Mouse (Mus musculus) limb, embryonic 10.5 days (tissue): ENCODE data around the gene Lrig1. TPM values are rescaled to one million over a fixed set of nuclear protein-coding genes. Genes with fewer than 3 reads are reported as not detected.

Source experiments
- DNase-seq: peaks from one replicate; pipeline ENCODE4 v3.0.0-alpha.2; 2017; ENCODE audit warnings: low spot score
- H3K27ac ChIP-seq: fragments of 300-500 bp; sonication (generic); 2 replicates; pipeline ENCODE4 v1.5.1; 2016; ENCODE audit warnings: mild to moderate bottlenecking
- H3K27me3 ChIP-seq: fragments of 300-500 bp; sonication (generic); 2 replicates; pipeline ENCODE4 v1.6.1; 2016; ENCODE audit warnings: low read depth, mild to moderate bottlenecking; ENCODE audit not compliant: poor library complexity, severe bottlenecking
- H3K36me3 ChIP-seq: fragments of 300-500 bp; sonication (generic); 2 replicates; pipeline ENCODE4 v1.6.1; 2016; ENCODE audit warnings: mild to moderate bottlenecking, moderate library complexity
- H3K4me1 ChIP-seq: fragments of 300-500 bp; sonication (generic); 2 replicates; pipeline ENCODE4 v1.6.1; 2016
- H3K4me3 ChIP-seq: fragments of 300-500 bp; sonication (generic); 2 replicates; pipeline ENCODE4 v1.5.1; 2016; ENCODE audit warnings: mild to moderate bottlenecking, moderate library complexity
- H3K9me3 ChIP-seq: fragments of 300-500 bp; sonication (generic); replicated peaks from 2 replicates; pipeline ENCODE4 v1.6.1; 2016; ENCODE audit warnings: mild to moderate bottlenecking
- whole genome bisulfite sequencing: fragments of 180-500 bp; shearing (Covaris S2); methylation state at CpG from one replicate; pipeline ENCODE4 v1.1.7; 2016; 5-methylcytosine and 5-hydroxymethylcytosine counted together
- polyA plus RNA-seq: library from polyadenylated mRNA; unstranded; fragments of >200 nt; fragmentation: Nextera tagmentation; extraction: Ambion mirVana; gene quantifications from 2 replicates; pipeline ENCODE4 v1.2.1, GENCODE M21; 2016

The Lrig1 gene
- polyA plus RNA-seq, result 13.7 and 15.7 TPM in 2 replicates

GRCm38 (mm10) chr6:94700067-94700491 lies at the start of gene Lrig1:
TSS of gene Lrig1 (minus strand) at chr6:94700158.
- no peaks in the 10 kb centered on the region for H3K36me3 ChIP-seq
- peak; percentile 97 for DNase-seq
- H3K9me3 ChIP-seq, result no peaks in the 10 kb centered on the region
- WGBS, result 1% methylated on average over 40 of the region's 40 CpGs
- peak within 1 kb of the TSS; percentile 94 for H3K27ac ChIP-seq
- H3K4me3 ChIP-seq, result peak within 1 kb of the TSS; percentile 88
- H3K4me1 ChIP-seq, result peaks cover 66% of the 10 kb centered on the region
- peaks cover 46% of the 10 kb centered on the region for H3K27me3 ChIP-seq

DNA sequence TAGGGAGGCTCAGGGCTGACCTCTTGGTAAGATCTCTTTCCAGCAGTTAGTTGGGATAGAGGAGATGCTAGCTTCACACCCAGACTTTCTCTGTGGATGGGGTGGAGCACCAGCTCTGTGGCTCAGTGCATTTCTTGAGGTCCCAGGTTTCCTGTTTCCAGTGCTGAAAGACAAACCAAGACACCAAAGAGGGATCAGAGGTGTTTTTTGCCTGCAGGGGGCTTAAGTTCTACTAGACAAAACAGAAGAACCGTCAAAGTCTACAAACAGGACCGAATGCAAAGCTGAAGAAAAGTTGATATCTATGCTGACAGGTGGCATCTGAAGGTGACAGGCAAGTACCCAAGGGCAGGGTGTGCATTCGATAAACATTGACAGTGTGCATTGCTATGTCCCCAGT lies 49.7 kb upstream of the Lrig1 start:
- Histone ChIP-seq H3K27ac (no peak overlapping the region), H3K36me3 (no peaks in the 10 kb centered on the region), H3K9me3 (no peaks in the 10 kb centered on the region), H3K4me1 (peaks cover 2% of the 10 kb centered on the region; the same call in 1 of the 2 replicates), H3K27me3 (peaks cover 14% of the 10 kb centered on the region), H3K4me3 (no peak overlapping the region)
- no peak for DNase-seq
- 86% methylated on average over 3 of the region's 3 CpGs for WGBS

DNA sequence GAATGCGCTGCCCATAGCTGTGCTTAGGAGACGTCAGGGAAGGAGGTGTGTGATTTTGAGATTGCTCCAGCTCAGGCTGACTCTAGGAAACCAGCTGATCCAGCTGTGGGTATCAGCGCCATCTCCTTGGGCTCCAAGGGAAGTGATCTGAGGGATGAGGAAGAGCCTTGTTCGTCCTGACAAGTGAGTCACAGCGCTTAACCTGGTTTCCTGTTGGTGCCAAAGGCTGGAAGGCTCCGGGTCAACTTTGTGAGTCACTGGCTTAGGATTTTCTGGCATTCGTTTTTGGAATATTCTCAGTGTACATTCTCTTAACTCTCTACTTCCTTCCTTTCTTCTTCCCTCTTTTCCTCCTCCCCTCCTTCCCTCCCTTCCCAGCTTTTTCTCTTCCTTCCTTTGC lies 48.4 kb upstream of the Lrig1 start:
- no peak overlapping the region for H3K27ac ChIP-seq
- DNase-seq, result no peak
- no peaks in the 10 kb centered on the region for H3K9me3 ChIP-seq
- peaks cover 14% of the 10 kb centered on the region for H3K27me3 ChIP-seq
- no peaks in the 10 kb centered on the region for H3K36me3 ChIP-seq
- WGBS, result 51% methylated on average over 7 of the region's 7 CpGs
- no peak overlapping the region for H3K4me3 ChIP-seq
- H3K4me1 ChIP-seq, result peaks cover 2% of the 10 kb centered on the region; the same call in 1 of the 2 replicates

DNA sequence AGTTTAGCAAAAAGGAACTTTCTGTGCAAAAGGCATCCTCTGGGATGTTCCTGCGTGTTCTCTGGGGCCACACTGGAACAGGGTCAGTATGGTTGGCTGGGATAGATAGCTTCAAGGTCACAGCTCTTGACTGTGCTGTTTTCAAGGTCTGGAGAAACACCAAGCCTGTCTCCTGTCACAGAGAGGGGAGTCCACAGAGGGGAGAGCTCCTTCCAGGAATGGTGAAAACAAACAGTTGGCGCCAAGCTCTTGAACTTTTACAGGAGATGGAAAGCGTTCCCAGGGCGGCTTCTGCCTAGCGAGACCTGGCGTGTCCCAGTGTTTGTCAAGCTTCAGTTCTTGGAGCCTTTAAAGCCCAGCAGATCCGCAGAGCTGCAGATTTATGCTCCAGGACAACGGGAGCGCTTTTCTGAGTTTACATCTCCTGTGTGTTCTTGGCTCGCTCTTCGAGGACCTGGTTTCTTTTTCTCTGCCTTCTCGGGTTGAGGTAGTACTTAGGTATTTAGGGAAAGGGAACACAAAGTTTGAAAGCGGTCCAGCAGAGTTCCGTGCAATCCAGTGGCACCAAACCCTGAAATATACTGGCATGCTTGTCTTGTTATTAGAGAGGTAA lies 40.3 kb upstream of the Lrig1 start:
- Histone ChIP-seq H3K9me3 (no peaks in the 10 kb centered on the region), H3K27me3 (no peaks in the 10 kb centered on the region), H3K4me1 (no peaks in the 10 kb centered on the region), H3K4me3 (no peak overlapping the region), H3K36me3 (no peaks in the 10 kb centered on the region), H3K27ac (no peak overlapping the region)
- 82% methylated on average over 14 of the region's 14 CpGs for WGBS
- DNase-seq, result no peak

GRCm38 (mm10) chr6:94738647-94739046 lies 38.7 kb upstream of the Lrig1 start:
- 80% methylated on average over 3 of the region's 3 CpGs for WGBS
- no peaks in the 10 kb centered on the region for H3K9me3 ChIP-seq
- H3K27ac ChIP-seq, result no peak overlapping the region
- no peaks in the 10 kb centered on the region for H3K4me1 ChIP-seq
- no peaks in the 10 kb centered on the region for H3K36me3 ChIP-seq
- no peak for DNase-seq
- H3K27me3 ChIP-seq, result no peaks in the 10 kb centered on the region
- H3K4me3 ChIP-seq, result no peak overlapping the region

DNA sequence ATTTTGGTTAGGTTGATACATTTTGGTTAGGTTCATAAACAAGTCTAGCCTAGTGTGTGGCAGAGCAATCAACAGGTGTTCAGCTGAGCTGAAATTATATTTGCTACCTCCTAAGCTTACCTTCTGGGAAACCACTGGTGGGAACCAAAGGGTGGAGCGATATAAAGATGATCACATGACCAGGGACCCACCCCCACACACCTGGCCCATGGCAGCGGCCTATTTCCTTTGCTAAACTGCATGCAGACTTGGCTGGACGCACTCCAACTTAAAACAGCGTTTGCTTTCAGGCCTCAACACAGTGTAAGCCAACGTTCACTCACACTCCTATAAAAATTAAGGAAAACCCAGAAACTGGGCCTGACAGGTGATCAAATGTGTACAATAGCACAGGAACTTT lies 33.9 kb upstream of the Lrig1 start:
- Histone ChIP-seq H3K27ac (no peak overlapping the region), H3K4me3 (no peak overlapping the region), H3K9me3 (no peaks in the 10 kb centered on the region), H3K27me3 (peaks cover 4% of the 10 kb centered on the region; the same call in 1 of the 2 replicates), H3K4me1 (peaks cover 12% of the 10 kb centered on the region), H3K36me3 (no peaks in the 10 kb centered on the region)
- WGBS, result 81% methylated on average over 5 of the region's 5 CpGs
- no peak for DNase-seq

DNA sequence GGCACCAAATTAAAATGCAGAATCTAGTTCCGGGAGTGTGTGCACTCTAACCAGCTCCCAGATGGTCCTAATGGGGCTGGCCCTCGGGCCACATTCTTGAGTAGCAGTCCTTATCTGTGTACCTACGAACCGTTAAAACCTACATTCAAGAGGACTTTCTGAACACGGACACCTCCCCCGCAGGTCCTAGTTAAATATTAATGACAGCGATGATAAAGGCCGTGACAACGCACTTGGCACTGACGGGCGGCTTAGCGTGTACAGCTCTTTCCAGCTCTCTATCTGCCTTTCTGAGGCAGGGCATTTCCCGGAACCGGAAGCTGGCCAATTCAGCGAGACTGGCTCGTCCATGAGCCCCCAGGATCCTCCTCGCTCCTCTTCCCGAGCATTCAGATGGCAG lies 29.9 kb upstream of the Lrig1 start:
- H3K4me3 ChIP-seq, result no peak overlapping the region
- peaks cover 13% of the 10 kb centered on the region for H3K4me1 ChIP-seq
- no peaks in the 10 kb centered on the region for H3K9me3 ChIP-seq
- no peak overlapping the region for H3K27ac ChIP-seq
- H3K27me3 ChIP-seq, result peaks cover 18% of the 10 kb centered on the region; the same call in 1 of the 2 replicates
- no peak for DNase-seq
- no peaks in the 10 kb centered on the region for H3K36me3 ChIP-seq
- WGBS, result 72% methylated on average over 18 of the region's 18 CpGs

- DNase-seq, result no peak
- Histone ChIP-seq H3K27me3 (peaks cover 18% of the 10 kb centered on the region; the same call in 1 of the 2 replicates), H3K4me1 (peaks cover 13% of the 10 kb centered on the region), H3K27ac (no peak overlapping the region), H3K4me3 (no peak overlapping the region), H3K9me3 (no peaks in the 10 kb centered on the region), H3K36me3 (no peaks in the 10 kb centered on the region)
- WGBS, result 12% methylated on average over 3 of the region's 3 CpGs
Measured at GRCm38 (mm10) chr6:94729132-94729531, 29.2 kb upstream of the Lrig1 start.

GRCm38 (mm10) chr6:94724612-94725011 lies 24.7 kb upstream of the Lrig1 start:
- DNase-seq, result no peak
- Histone ChIP-seq H3K4me3 (no peak overlapping the region), H3K9me3 (no peaks in the 10 kb centered on the region), H3K27me3 (peaks cover 18% of the 10 kb centered on the region; the same call in 1 of the 2 replicates), H3K27ac (no peak overlapping the region), H3K36me3 (no peaks in the 10 kb centered on the region), H3K4me1 (peaks cover 8% of the 10 kb centered on the region)
- 81% methylated on average over 1 of the region's 1 CpGs for WGBS

- Histone ChIP-seq H3K9me3 (no peaks in the 10 kb centered on the region), H3K27me3 (no peaks in the 10 kb centered on the region), H3K4me1 (peaks cover 36% of the 10 kb centered on the region), H3K4me3 (no peak overlapping the region), H3K36me3 (no peaks in the 10 kb centered on the region), H3K27ac (peak overlapping the region; percentile 54; the same call in 1 of the 2 replicates)
- no peak for DNase-seq
- 83% methylated on average over 15 of the region's 15 CpGs for WGBS
Measured at GRCm38 (mm10) chr6:94718607-94719346, 18.8 kb upstream of the Lrig1 start.

GRCm38 (mm10) chr6:94717705-94718489 lies 17.9 kb upstream of the Lrig1 start:
- Histone ChIP-seq H3K4me3 (no peak overlapping the region), H3K27ac (peak overlapping the region; percentile 54; the same call in 1 of the 2 replicates)

DNA sequence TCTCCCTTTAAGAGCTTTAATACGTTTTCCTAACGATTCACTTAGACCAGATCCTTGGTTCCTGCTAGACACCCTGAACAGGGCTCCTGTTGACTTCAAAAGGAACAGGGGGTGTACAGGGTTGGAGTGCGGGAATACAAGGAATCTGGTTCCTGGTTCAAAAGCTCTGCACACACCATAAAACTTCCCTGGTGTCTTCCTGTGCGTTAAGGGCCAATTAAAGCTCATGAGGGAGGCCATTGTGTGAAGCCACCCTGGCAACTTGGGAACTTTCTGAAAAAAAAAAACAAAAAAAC lies 15.6 kb upstream of the Lrig1 start:
- Histone ChIP-seq H3K36me3 (no peaks in the 10 kb centered on the region), H3K27ac (no peak overlapping the region; the same call in 1 of the 2 replicates), H3K4me3 (no peak overlapping the region), H3K9me3 (no peaks in the 10 kb centered on the region), H3K27me3 (peaks cover 20% of the 10 kb centered on the region), H3K4me1 (peaks cover 36% of the 10 kb centered on the region)
- 9% methylated on average over 4 of the region's 4 CpGs for WGBS
- peak; percentile 50 for DNase-seq

More at GRCm38 (mm10) chr6:94717705-94718489, 17.9 kb upstream of the Lrig1 start:
- Histone ChIP-seq H3K4me1 (peaks cover 36% of the 10 kb centered on the region), H3K27me3 (peaks cover 6% of the 10 kb centered on the region), H3K36me3 (no peaks in the 10 kb centered on the region), H3K9me3 (no peaks in the 10 kb centered on the region)
- 76% methylated on average over 7 of the region's 7 CpGs for WGBS
- no peak for DNase-seq
